Mouse (Mus musculus) megakaryocyte, embryonic 14.5 days (primary cell): ENCODE results near the gene Prrg1.

ENCODE experiments used
- FLI1 ChIP-seq: IDR thresholded peaks from 2 replicates; pipeline ENCODE4 v1.6.1; 2012; ENCODE audit warnings: low read length, inconsistent platforms, mixed read lengths
- GATA1 ChIP-seq: IDR thresholded peaks from 3 replicates; pipeline ENCODE4 v1.6.1; 2012; ENCODE audit warnings: mixed read lengths, low read length, inconsistent platforms, borderline replicate concordance

DNA sequence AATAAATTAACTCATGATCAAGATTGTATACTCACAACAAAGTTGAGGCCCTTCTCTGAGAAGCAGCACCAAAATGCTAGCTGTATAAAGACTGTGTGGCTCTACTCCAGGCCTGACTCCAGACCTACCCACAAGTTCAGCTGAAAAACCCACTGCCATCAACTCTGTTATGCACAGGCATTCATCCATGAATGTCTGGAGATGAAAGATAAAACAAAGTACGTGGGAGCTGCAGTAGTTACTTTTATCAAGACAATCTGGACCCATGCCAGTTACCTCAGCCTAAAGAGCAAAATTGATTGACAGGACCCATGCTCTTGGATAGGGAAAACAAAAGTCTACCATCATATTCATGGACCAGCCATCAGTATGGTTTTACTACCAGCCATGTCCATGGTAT lies 31.0 kb downstream of the Prrg1 start:
- TF ChIP-seq FLI1 = no peak
- no peak for TF ChIP-seq GATA1
